Mouse (Mus musculus): ENCODE results near the gene Cltc.
"Not testable (repeated sequence)": the region's sequence is repeated elsewhere in the genome, so short reads cannot be mapped to it uniquely, and the experiment has no call there.

Gene Cltc

GRCm38 (mm10) chr11:86757480-86758371, at the start of gene Cltc:
Gene Cltc (minus strand): TSS chr11:86757565.
- H3K9me3 ChIP-seq (ENCODE audit: low read length), result no peaks in the 10 kb centered on the region
- H3K4me3 ChIP-seq (replicated peaks; ENCODE audit: low read length), result peak within 1 kb of the TSS; percentile 100
- TF ChIP-seq CTCF (conservative IDR thresholded peaks at IDR 0.05; ENCODE audit: low read length) (no peak), POU5F1 (IDR thresholded peaks at IDR 0.05; ENCODE audit: borderline replicate concordance, low read length) (peak; percentile 73; the same call in 1 of the 2 replicates)

GRCm38 (mm10) chr11:86807001-86807477, 49.7 kb upstream of the Cltc start:
- H3K27me3 ChIP-seq (ENCODE audit: insufficient read depth, low read length), result peaks cover 11% of the 10 kb centered on the region
- H3K9me3 ChIP-seq (ENCODE audit: low read length), result no peaks in the 10 kb centered on the region
- peaks cover 40% of the 10 kb centered on the region for H3K36me3 ChIP-seq (ENCODE audit: insufficient read depth, low read length)
- no peak for TF ChIP-seq CTCF (conservative IDR thresholded peaks at IDR 0.05; ENCODE audit: low read length)
- TF ChIP-seq NANOG (IDR thresholded peaks at IDR 0.05; ENCODE audit: borderline replicate concordance, low read length), result no peak
- peak overlapping the region; percentile 100 for H3K4me3 ChIP-seq (replicated peaks; ENCODE audit: low read length)
- peaks cover 10% of the 10 kb centered on the region for H3K4me1 ChIP-seq (replicated peaks; ENCODE audit: low read depth, low read length)

More at GRCm38 (mm10) chr11:86757480-86758371, at the start of gene Cltc:
- Histone ChIP-seq H3K36me3 (ENCODE audit: insufficient read depth, low read length) (peaks cover 20% of the 10 kb centered on the region), H3K27me3 (ENCODE audit: insufficient read depth, low read length) (no peaks in the 10 kb centered on the region), H3K4me1 (replicated peaks; ENCODE audit: low read depth, low read length) (peaks cover 41% of the 10 kb centered on the region)

GRCm38 (mm10) chr11:86794161-86794560, 36.8 kb upstream of the Cltc start:
- peaks cover 72% of the 10 kb centered on the region for H3K36me3 ChIP-seq (ENCODE audit: insufficient read depth, low read length)
- no peak for TF ChIP-seq NANOG (IDR thresholded peaks at IDR 0.05; ENCODE audit: borderline replicate concordance, low read length)
- TF ChIP-seq CTCF (conservative IDR thresholded peaks at IDR 0.05; ENCODE audit: low read length), result no peak
- no peak for TF ChIP-seq POU5F1 (IDR thresholded peaks at IDR 0.05; ENCODE audit: borderline replicate concordance, low read length)

GRCm38 (mm10) chr11:86787436-86787835, 30.1 kb upstream of the Cltc start:
- not testable (repeated sequence) for H3K9me3 ChIP-seq (ENCODE audit: low read length); H3K4me3 ChIP-seq (replicated peaks; ENCODE audit: low read length); H3K27me3 ChIP-seq (ENCODE audit: insufficient read depth, low read length); H3K4me1 ChIP-seq (replicated peaks; ENCODE audit: low read depth, low read length)
- peaks cover 57% of the 10 kb centered on the region for H3K36me3 ChIP-seq (ENCODE audit: insufficient read depth, low read length)

More at GRCm38 (mm10) chr11:86794161-86794560, 36.8 kb upstream of the Cltc start:
- H3K27me3 ChIP-seq (ENCODE audit: insufficient read depth, low read length), result no peaks in the 10 kb centered on the region
- H3K9me3 ChIP-seq (ENCODE audit: low read length), result no peaks in the 10 kb centered on the region
- no peak overlapping the region for H3K4me3 ChIP-seq (replicated peaks; ENCODE audit: low read length)
- no peaks in the 10 kb centered on the region for H3K4me1 ChIP-seq (replicated peaks; ENCODE audit: low read depth, low read length)

GRCm38 (mm10) chr11:86785767-86786166, 28.4 kb upstream of the Cltc start:
- Histone ChIP-seq H3K4me3 (replicated peaks; ENCODE audit: low read length) (no peak overlapping the region), H3K36me3 (ENCODE audit: insufficient read depth, low read length) (peaks cover 51% of the 10 kb centered on the region), H3K4me1 (replicated peaks; ENCODE audit: low read depth, low read length) (no peaks in the 10 kb centered on the region), H3K9me3 (ENCODE audit: low read length) (no peaks in the 10 kb centered on the region), H3K27me3 (ENCODE audit: insufficient read depth, low read length) (no peaks in the 10 kb centered on the region)
- no peak for TF ChIP-seq POU5F1 (IDR thresholded peaks at IDR 0.05; ENCODE audit: borderline replicate concordance, low read length)
- TF ChIP-seq NANOG (IDR thresholded peaks at IDR 0.05; ENCODE audit: borderline replicate concordance, low read length), result no peak
- TF ChIP-seq CTCF (conservative IDR thresholded peaks at IDR 0.05; ENCODE audit: low read length), result no peak

GRCm38 (mm10) chr11:86769884-86770283, 12.5 kb upstream of the Cltc start:
- no peaks in the 10 kb centered on the region for H3K27me3 ChIP-seq (ENCODE audit: insufficient read depth, low read length)
- no peak overlapping the region for H3K4me3 ChIP-seq (replicated peaks; ENCODE audit: low read length)
- no peaks in the 10 kb centered on the region for H3K9me3 ChIP-seq (ENCODE audit: low read length)
- H3K4me1 ChIP-seq (replicated peaks; ENCODE audit: low read depth, low read length), result no peaks in the 10 kb centered on the region
- TF ChIP-seq CTCF (conservative IDR thresholded peaks at IDR 0.05; ENCODE audit: low read length) (no peak), POU5F1 (IDR thresholded peaks at IDR 0.05; ENCODE audit: borderline replicate concordance, low read length) (no peak), NANOG (IDR thresholded peaks at IDR 0.05; ENCODE audit: borderline replicate concordance, low read length) (no peak)
- peaks cover 57% of the 10 kb centered on the region for H3K36me3 ChIP-seq (ENCODE audit: insufficient read depth, low read length)

- peaks cover 16% of the 10 kb centered on the region for H3K36me3 ChIP-seq (ENCODE audit: insufficient read depth, low read length)
- TF ChIP-seq CTCF (conservative IDR thresholded peaks at IDR 0.05; ENCODE audit: low read length) (no peak), NANOG (IDR thresholded peaks at IDR 0.05; ENCODE audit: borderline replicate concordance, low read length) (no peak), POU5F1 (IDR thresholded peaks at IDR 0.05; ENCODE audit: borderline replicate concordance, low read length) (no peak)
- no peaks in the 10 kb centered on the region for H3K9me3 ChIP-seq (ENCODE audit: low read length)
- no peaks in the 10 kb centered on the region for H3K27me3 ChIP-seq (ENCODE audit: insufficient read depth, low read length)
- no peak overlapping the region for H3K4me3 ChIP-seq (replicated peaks; ENCODE audit: low read length)
- H3K4me1 ChIP-seq (replicated peaks; ENCODE audit: low read depth, low read length), result peaks cover 1% of the 10 kb centered on the region; the same call in 1 of the 2 replicates
These were observed 7.1 kb upstream of the Cltc start for GRCm38 (mm10) chr11:86764501-86764900.

GRCm38 (mm10) chr11:86763127-86763526, 5.8 kb upstream of the Cltc start:
- not testable (repeated sequence) for H3K36me3 ChIP-seq (ENCODE audit: insufficient read depth, low read length); H3K27me3 ChIP-seq (ENCODE audit: insufficient read depth, low read length); H3K9me3 ChIP-seq (ENCODE audit: low read length); H3K4me3 ChIP-seq (replicated peaks; ENCODE audit: low read length)
- H3K4me1 ChIP-seq (replicated peaks; ENCODE audit: low read depth, low read length), result peaks cover 13% of the 10 kb centered on the region; the same call in 1 of the 2 replicates

GRCm38 (mm10) chr11:86760357-86760756, 3.0 kb upstream of the Cltc start:
- H3K9me3 ChIP-seq (ENCODE audit: low read length), result no peaks in the 10 kb centered on the region
- H3K27me3 ChIP-seq (ENCODE audit: insufficient read depth, low read length), result no peaks in the 10 kb centered on the region
- no peaks in the 10 kb centered on the region; the same call in 1 of the 2 replicates for H3K36me3 ChIP-seq (ENCODE audit: insufficient read depth, low read length)
- TF ChIP-seq NANOG (IDR thresholded peaks at IDR 0.05; ENCODE audit: borderline replicate concordance, low read length) (no peak), POU5F1 (IDR thresholded peaks at IDR 0.05; ENCODE audit: borderline replicate concordance, low read length) (no peak), CTCF (conservative IDR thresholded peaks at IDR 0.05; ENCODE audit: low read length) (no peak)
- H3K4me1 ChIP-seq (replicated peaks; ENCODE audit: low read depth, low read length), result peaks cover 23% of the 10 kb centered on the region
- H3K4me3 ChIP-seq (replicated peaks; ENCODE audit: low read length), result no peak overlapping the region

Data from E14TG2a.4 (cell line).